Mouse (Mus musculus) lung, postnatal 0 days (tissue): ENCODE data around the gene Zbtb16. TPM values are rescaled to one million over a fixed set of nuclear protein-coding genes. Genes with fewer than 3 reads are reported as not detected.

Source experiments
- ATAC-seq: fragments of 200-750 bp; cut with Nextera tagmentation; 2 replicates; pipeline ENCODE4 v1.8.0; 2017; ENCODE audit warnings: moderate library complexity
- DNase-seq: peaks from one replicate; pipeline ENCODE4 v3.0.0-alpha.2; 2016; ENCODE audit warnings: low spot score
- H3K27ac ChIP-seq: fragments of 300-500 bp; sonication (generic); 2 replicates; pipeline ENCODE4 v1.5.1; 2014; ENCODE audit warnings: antibody characterized with exemption, mild to moderate bottlenecking, low read length, mixed read lengths
- H3K27me3 ChIP-seq: fragments of 300-500 bp; sonication (generic); replicated peaks from 2 replicates; pipeline ENCODE4 v1.6.1; 2014; ENCODE audit warnings: low read length, mixed read lengths; ENCODE audit not compliant: insufficient read depth
- H3K36me3 ChIP-seq: fragments of 300-500 bp; sonication (generic); 2 replicates; pipeline ENCODE4 v1.6.1; 2014; ENCODE audit warnings: low read length, mixed read lengths; ENCODE audit not compliant: insufficient read depth
- H3K4me1 ChIP-seq: fragments of 300-500 bp; sonication (generic); 2 replicates; pipeline ENCODE4 v1.6.1; 2014; ENCODE audit warnings: antibody characterized with exemption, low read depth, low read length, mixed read lengths; ENCODE audit not compliant: insufficient read depth
- H3K4me2 ChIP-seq: fragments of 300-500 bp; sonication (generic); replicated peaks from 2 replicates; pipeline ENCODE4 v1.6.1; 2014; ENCODE audit warnings: low read depth, mild to moderate bottlenecking, low read length, moderate library complexity, mixed read lengths
- H3K4me3 ChIP-seq: fragments of 300-500 bp; sonication (generic); 2 replicates; pipeline ENCODE4 v1.5.1; 2014; ENCODE audit warnings: low read depth, low read length
- H3K9ac ChIP-seq: fragments of 300-500 bp; sonication (generic); replicated peaks from 2 replicates; pipeline ENCODE4 v1.6.1; 2014; ENCODE audit warnings: low read depth, mild to moderate bottlenecking
- H3K9me3 ChIP-seq: fragments of 300-500 bp; sonication (generic); 2 replicates; pipeline ENCODE4 v1.6.1; 2016; ENCODE audit warnings: low read length, mixed read lengths
- CTCF ChIP-seq: IDR thresholded peaks from 2 replicates; pipeline ENCODE4 v1.5.1; 2016; ENCODE audit warnings: antibody characterized with exemption, mild to moderate bottlenecking
- EP300 ChIP-seq: IDR thresholded peaks from 2 replicates; pipeline ENCODE4 v1.6.1; 2016; ENCODE audit warnings: antibody characterized with exemption, mild to moderate bottlenecking, control low read depth
- WGBS: fragments of 180-500 bp; shearing (Covaris S2); extraction: QIAGEN DNeasy Blood & Tissue Kit; methylation state at CpG from one replicate; pipeline ENCODE4 v1.1.7; 2014; 5-methylcytosine and 5-hydroxymethylcytosine counted together
- polyA plus RNA-seq: library from polyadenylated mRNA; unstranded; fragments of >200 nt; fragmentation: Nextera tagmentation; extraction: Ambion mirVana; gene quantifications from 2 replicates; pipeline ENCODE4 v1.2.1, GENCODE M21; 2015

Zbtb16 gene
- polyA plus RNA-seq, 1 experiment from 2014 or later: 19.7 TPM

GRCm38 (mm10) chr9:48749168-48749567 is 86.9 kb downstream of the Zbtb16 start:
- no peak for TF ChIP-seq CTCF
- TF ChIP-seq EP300: no peak
- Histone ChIP-seq H3K36me3 (no peaks in the 10 kb centered on the region), H3K9me3 (no peaks in the 10 kb centered on the region), H3K4me3 (no peak overlapping the region), H3K27me3 (no peaks in the 10 kb centered on the region), H3K4me2 (no peak overlapping the region), H3K9ac (no peak overlapping the region), H3K4me1 (peaks cover 51% of the 10 kb centered on the region), H3K27ac (peak overlapping the region; percentile 55)
- 53% methylated on average over 4 of the region's 4 CpGs for WGBS
- ATAC-seq (0 out of 2 replicates have a peak, but pooled peaks have one; percentile 8), DNase-seq (peak; percentile 76)

GRCm38 (mm10) chr9:48748761-48749160 is 87.3 kb downstream of the Zbtb16 start:
- H3K27ac ChIP-seq: peak overlapping the region; percentile 55
- ATAC-seq: no peak
- WGBS: 87% methylated on average over 4 of the region's 4 CpGs
- no peaks in the 10 kb centered on the region for H3K36me3 ChIP-seq
- no peaks in the 10 kb centered on the region for H3K27me3 ChIP-seq
- peaks cover 53% of the 10 kb centered on the region for H3K4me1 ChIP-seq
- no peak for TF ChIP-seq CTCF
- no peak for TF ChIP-seq EP300
- H3K9ac ChIP-seq: no peak overlapping the region
- no peak overlapping the region for H3K4me2 ChIP-seq
- H3K9me3 ChIP-seq: no peaks in the 10 kb centered on the region
- DNase-seq: no peak
- H3K4me3 ChIP-seq: no peak overlapping the region

GRCm38 (mm10) chr9:48748216-48748615 is 87.8 kb downstream of the Zbtb16 start:
- TF ChIP-seq CTCF: no peak
- no peak for TF ChIP-seq EP300
- 80% methylated on average over 4 of the region's 4 CpGs for WGBS
- DNase-seq: no peak
- no peak overlapping the region for H3K9ac ChIP-seq
- 0 out of 2 replicates have a peak, but pooled peaks cover 2% of the 10 kb centered on the region for H3K36me3 ChIP-seq
- no peak overlapping the region for H3K4me3 ChIP-seq
- H3K27ac ChIP-seq: peak overlapping the region; percentile 55; the same call in 1 of the 2 replicates
- H3K9me3 ChIP-seq: no peaks in the 10 kb centered on the region
- no peak overlapping the region for H3K4me2 ChIP-seq
- H3K4me1 ChIP-seq: peaks cover 54% of the 10 kb centered on the region
- no peak for ATAC-seq
- no peaks in the 10 kb centered on the region for H3K27me3 ChIP-seq

GRCm38 (mm10) chr9:48746506-48746905 is 89.5 kb downstream of the Zbtb16 start:
- peak overlapping the region; percentile 93 for H3K27ac ChIP-seq
- H3K36me3 ChIP-seq: peaks cover 13% of the 10 kb centered on the region; the same call in 1 of the 2 replicates
- peaks cover 48% of the 10 kb centered on the region for H3K4me1 ChIP-seq
- H3K4me2 ChIP-seq: no peak overlapping the region
- H3K9me3 ChIP-seq: no peaks in the 10 kb centered on the region
- no peak for DNase-seq
- no peak for TF ChIP-seq CTCF
- no peak for TF ChIP-seq EP300
- ATAC-seq: no peak
- no peak overlapping the region for H3K9ac ChIP-seq
- WGBS: 89% methylated on average over 10 of the region's 10 CpGs
- no peak overlapping the region for H3K4me3 ChIP-seq
- H3K27me3 ChIP-seq: no peaks in the 10 kb centered on the region

- TF ChIP-seq CTCF (no peak), EP300 (no peak)
- DNase-seq (peak; percentile 69), ATAC-seq (peak; percentile 43)
- 14% methylated on average over 5 of the region's 5 CpGs for WGBS
- Histone ChIP-seq H3K27ac (peak overlapping the region; percentile 93), H3K27me3 (no peaks in the 10 kb centered on the region), H3K4me3 (no peak overlapping the region), H3K9me3 (no peaks in the 10 kb centered on the region), H3K9ac (no peak overlapping the region), H3K4me1 (peaks cover 44% of the 10 kb centered on the region), H3K4me2 (no peak overlapping the region), H3K36me3 (peaks cover 18% of the 10 kb centered on the region; the same call in 1 of the 2 replicates)
Observed at GRCm38 (mm10) chr9:48745347-48746119, 90.5 kb downstream of the Zbtb16 start.

GRCm38 (mm10) chr9:48744916-48745315 is 91.1 kb downstream of the Zbtb16 start:
- H3K27me3 ChIP-seq: no peaks in the 10 kb centered on the region
- peaks cover 44% of the 10 kb centered on the region for H3K4me1 ChIP-seq
- H3K9ac ChIP-seq: no peak overlapping the region; the same call in 1 of the 2 replicates
- H3K36me3 ChIP-seq: peaks cover 18% of the 10 kb centered on the region; the same call in 1 of the 2 replicates
- ATAC-seq (peak; percentile 82), DNase-seq (peak; percentile 97)
- H3K4me3 ChIP-seq: no peak overlapping the region
- WGBS: 17% methylated on average over 13 of the region's 13 CpGs
- TF ChIP-seq EP300 (peak; percentile 100), CTCF (no peak)
- peak overlapping the region; percentile 93 for H3K27ac ChIP-seq
- H3K9me3 ChIP-seq: no peaks in the 10 kb centered on the region
- no peak overlapping the region for H3K4me2 ChIP-seq
